Mouse (Mus musculus) adrenal gland, postnatal 10 days (tissue): Measurements from ENCODE around the gene Cfc1. TPM values are rescaled to one million over a fixed set of nuclear protein-coding genes. Genes with fewer than 3 reads are reported as not detected.

Experiments used
- DNase-seq: peaks from one replicate; pipeline ENCODE4 v3.0.0; 2021; ENCODE audit warnings: mixed read lengths
- total RNA-seq, 2 experiments: library from RNA; stranded (reverse); gene quantifications; 2 replicates each; pipeline ENCODE4 v1.2.3; 2021

Gene Cfc1
- total RNA-seq, 2 experiments from 2014 or later = not detected

GRCm38 (mm10) chr1:34553690-34554089, 18.2 kb downstream of the Cfc1 start:
- DNase-seq = no peak

GRCm38 (mm10) chr1:34554275-34554674, 18.8 kb downstream of the Cfc1 start:
- DNase-seq = no peak

- DNase-seq = no peak
Measured at GRCm38 (mm10) chr1:34560843-34561242, 25.4 kb downstream of the Cfc1 start, which contains the start of gene Prss40. Prss40 (minus strand) TSS chr1:34560943.

GRCm38 (mm10) chr1:34564383-34565045, 29.1 kb downstream of the Cfc1 start:
- DNase-seq = no peak

- no peak for DNase-seq
Measured at GRCm38 (mm10) chr1:34568120-34568519, 32.7 kb downstream of the Cfc1 start.

DNA sequence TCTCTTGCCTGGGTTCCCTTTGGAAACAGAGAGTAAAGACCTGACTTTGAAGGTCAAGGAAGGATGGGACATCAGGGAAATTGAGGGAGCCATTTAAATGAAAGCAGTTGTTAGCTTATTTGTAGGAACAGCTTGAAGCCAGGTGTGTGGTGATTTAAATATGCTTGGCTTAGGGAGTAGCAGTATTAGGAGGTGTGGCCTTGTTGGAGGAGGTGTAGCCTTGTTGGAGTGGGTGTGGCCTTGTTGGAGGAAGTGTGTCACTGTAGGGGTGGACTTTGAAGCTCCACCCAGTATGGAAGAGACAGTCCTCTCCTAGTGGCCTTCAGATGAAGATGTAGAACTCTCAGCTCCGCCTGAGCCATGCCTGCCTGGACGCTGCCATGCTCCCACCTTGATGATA, 34.4 kb downstream of the Cfc1 start:
- DNase-seq = no peak

DNA sequence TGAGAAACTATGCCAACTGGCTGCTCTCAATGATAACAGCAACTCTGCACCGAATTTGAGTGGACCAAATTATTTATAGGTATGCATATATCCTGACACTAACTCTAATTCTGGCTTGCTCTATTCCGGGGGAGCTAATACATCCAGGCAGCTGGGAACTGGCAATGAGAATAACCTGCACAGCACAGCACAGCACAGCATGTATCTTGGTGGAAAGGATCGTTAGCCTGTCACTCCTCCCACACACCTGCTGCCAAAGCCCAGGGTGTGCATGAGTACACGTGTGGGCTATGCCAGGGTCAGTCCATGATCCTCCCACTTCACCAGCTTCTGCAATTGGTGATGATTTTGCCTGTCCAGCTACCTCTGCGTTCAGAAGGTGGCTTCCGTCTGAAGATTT, 36.0 kb downstream of the Cfc1 start:
- DNase-seq = no peak

DNA sequence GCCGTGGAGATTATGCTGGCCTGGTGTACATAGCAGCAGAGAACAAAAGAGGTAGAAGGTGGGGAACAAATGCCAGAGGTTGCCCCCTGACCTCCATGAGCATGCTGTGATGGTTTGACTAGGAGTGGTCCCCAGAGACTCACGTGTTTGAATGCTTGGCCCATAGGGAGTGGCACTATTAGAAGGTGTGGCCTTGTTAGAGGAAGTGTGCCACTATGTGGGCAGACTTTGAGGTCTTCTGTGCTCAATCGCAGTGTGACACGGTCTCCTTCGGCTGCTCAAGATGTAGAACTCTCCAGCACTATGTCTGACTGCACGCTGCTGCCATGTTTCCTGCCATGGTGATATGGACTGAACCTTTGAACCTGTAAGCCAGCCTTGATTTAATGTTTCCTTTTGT, 37.8 kb downstream of the Cfc1 start:
- DNase-seq = no peak

DNA sequence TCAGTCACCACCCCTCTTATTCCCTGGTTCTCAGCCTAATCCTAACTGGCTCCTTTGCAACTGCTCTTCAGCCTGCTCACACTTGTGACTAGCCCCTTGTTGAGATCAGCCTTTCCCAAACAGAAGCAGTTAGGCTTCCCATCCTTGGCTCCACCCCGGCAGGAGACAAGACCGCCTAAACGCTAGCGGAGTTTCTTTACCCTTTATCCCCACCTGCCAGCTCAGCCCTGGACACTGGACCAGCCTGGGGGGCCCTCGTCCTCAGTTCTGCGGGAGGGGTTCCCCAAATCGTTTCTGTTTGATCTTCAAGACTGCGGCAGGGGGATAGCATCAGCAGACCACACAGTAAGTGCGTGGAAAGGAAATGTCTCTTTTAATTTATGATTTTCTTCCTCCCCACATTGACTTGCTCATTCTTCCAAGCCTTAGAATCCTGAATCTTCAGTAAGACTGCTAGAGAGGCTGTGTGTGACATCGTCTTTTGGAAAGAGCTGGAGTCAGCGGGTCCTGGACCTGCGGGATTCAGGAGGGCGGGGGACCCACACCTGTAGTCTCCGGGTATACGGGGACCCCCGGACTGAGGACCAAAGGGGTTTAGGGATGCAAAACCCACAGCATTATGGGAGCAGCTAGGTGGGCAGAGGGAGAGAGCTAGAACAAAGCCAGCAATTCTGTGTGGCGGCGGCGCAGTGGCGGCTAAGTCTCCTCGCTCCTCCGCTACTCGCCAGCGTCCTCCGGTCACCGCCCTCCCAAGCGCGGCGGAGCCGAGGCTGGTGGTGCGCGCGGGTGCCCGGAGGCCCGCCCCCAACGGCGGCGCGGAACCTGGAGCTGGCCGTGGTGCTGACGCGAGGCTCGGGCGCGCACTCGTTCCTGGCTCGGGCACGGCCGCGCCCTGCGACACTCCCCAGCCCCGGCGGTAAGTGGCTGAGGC, 43.7 kb downstream of the Cfc1 start, which contains the start of gene Amer3:
Gene Amer3, plus strand, starts transcription at position 807 of the 931 bp plus-strand sequence.
- DNase-seq = peak; percentile 90

DNA sequence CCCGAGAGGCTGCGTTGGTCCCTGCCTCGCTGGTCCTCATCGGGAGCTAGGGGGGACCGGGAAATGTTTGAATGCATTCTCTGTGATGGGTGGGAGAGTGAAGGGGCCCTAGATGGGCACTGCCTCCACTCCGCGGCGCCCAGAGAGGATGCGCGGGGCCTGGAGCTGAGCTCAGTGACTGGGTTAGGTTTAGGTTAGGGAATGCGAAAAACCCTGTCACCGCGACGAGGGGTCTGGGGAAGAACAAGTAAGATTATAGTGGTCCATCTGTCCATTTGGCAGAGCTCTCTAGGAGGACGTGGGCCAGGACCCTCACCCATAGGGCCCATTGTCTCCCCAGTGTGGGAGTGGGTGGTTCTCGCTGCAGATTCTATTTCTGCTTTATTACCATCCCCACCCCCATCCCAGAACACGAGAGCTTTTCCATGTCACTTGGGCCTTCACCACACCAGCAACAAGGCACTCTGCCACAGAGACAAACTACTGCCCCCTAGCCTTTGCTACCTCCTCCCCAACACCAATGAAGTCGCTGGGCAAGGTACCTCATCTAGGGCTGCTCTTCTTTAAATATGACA, 44.4 kb downstream of the Cfc1 start:
- no peak for DNase-seq

GRCm38 (mm10) chr1:34582218-34582617, 46.8 kb downstream of the Cfc1 start:
- DNase-seq = no peak

GRCm38 (mm10) chr1:34583821-34584263, 48.4 kb downstream of the Cfc1 start:
- no peak for DNase-seq

- no peak for DNase-seq
Measured at GRCm38 (mm10) chr1:34584736-34585135, 49.3 kb downstream of the Cfc1 start.

- no peak for DNase-seq
Measured at GRCm38 (mm10) chr1:34587298-34588096, 52.0 kb downstream of the Cfc1 start.

Other genes starting within 250 kb of the Cfc1 start
- 10 to 100 TPM; 20.7 to 22.0 TPM for gene Ccdc115, start 96.0 kb upstream of the Cfc1 start, total RNA-seq
- gene Imp4, start 95.8 kb upstream of the Cfc1 start, total RNA-seq = 10 to 100 TPM; 50.7 to 60.9 TPM
- gene Ptpn18, start 75.9 kb upstream of the Cfc1 start, total RNA-seq = 10 to 100 TPM; 10.6 to 11.3 TPM
- gene Prss39, start 37.2 kb upstream of the Cfc1 start, total RNA-seq = not detected
- not detected for gene Prss40, start 25.3 kb downstream of the Cfc1 start, total RNA-seq
- gene Amer3, start 44.0 kb downstream of the Cfc1 start, total RNA-seq = 1 to 10 TPM in 1 of 2 experiments, under 1 TPM in 1; 0.69 to 1.1 TPM